Mouse (Mus musculus) stomach, postnatal 0 days (tissue): Measurements from ENCODE around the gene Nr1d1.

Source experiments
- CTCF ChIP-seq: IDR thresholded peaks from 2 replicates; pipeline ENCODE4 v1.5.1; 2016; ENCODE audit warnings: antibody characterized with exemption, low read depth, mild to moderate bottlenecking, moderate library complexity
- EP300 ChIP-seq: optimal IDR thresholded peaks from 2 replicates; pipeline ENCODE3; 2016; ENCODE audit warnings: antibody characterized with exemption

- TF ChIP-seq EP300 (no peak), CTCF (no peak)
These were observed 1.9 kb upstream of the Nr1d1 start for GRCm38 (mm10) chr11:98776843-98777590.
